In the genomic region with DNA sequence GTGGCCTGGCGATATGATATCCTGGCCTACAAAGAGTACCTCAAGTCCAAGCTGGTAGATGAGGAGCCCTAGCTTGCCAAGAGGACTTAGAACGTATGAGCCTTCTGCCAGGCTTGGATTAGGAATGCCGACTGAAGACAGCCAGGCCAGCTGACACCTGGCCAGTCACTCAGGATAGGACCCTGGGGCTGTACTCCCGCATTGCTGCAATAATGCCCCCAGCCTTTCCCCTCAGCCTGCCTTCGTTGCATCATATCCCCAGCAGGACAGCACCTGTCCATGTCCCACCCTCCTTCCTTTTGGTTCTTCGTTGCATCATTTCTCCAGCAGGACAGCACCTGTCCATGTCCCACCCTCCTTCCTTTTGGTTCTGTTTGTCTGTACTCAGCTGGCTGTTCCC, we compare ENCODE assay signal across 27 mouse cellular contexts. TPM values are rescaled to one million over a fixed set of nuclear protein-coding genes. Genes with fewer than 3 reads are reported as not detected.
DNase-seq lines count a peak whose midpoint lies in the region; ATAC-seq lines count a peak whose summit lies in the region.
"Had no signal": no experiment of that assay in that cellular context is flagged by ENCODE, and none has a peak within 500 bp of the region (broad histone marks: within the 10 kb centered on the region; RNA-seq: fewer than 3 reads in every experiment).

No protein-coding gene starts in this region.

- no peaks in the 10 kb centered on the region for H3K9me3 ChIP-seq in neural tube, embryonic 15.5 days (replicated peaks)
- H3K9me3 ChIP-seq: embryonic facial prominence, embryonic 13.5 days; embryonic facial prominence, embryonic 15.5 days; forebrain, embryonic 13.5 days; forebrain, embryonic 15.5 days; G1E had no signal

- peaks cover 4% of the 10 kb centered on the region; the same call in 1 of the 2 replicates for H3K27me3 ChIP-seq in neural tube, embryonic 15.5 days (replicated peaks)
- H3K27me3 ChIP-seq: CH12.LX; forebrain, embryonic 15.5 days had no signal

- peak overlapping the region; percentile 28; the same call in 1 of the 2 replicates for H3K27ac ChIP-seq in neural tube, embryonic 15.5 days (replicated peaks)
- H3K27ac ChIP-seq: embryonic facial prominence, embryonic 13.5 days; embryonic facial prominence, embryonic 15.5 days; forebrain, embryonic 13.5 days; forebrain, embryonic 15.5 days had no signal

- H3K4me3 ChIP-seq in neural tube, embryonic 15.5 days (replicated peaks): no peak overlapping the region
- H3K4me3 ChIP-seq: embryonic facial prominence, embryonic 13.5 days; embryonic facial prominence, embryonic 15.5 days; erythroblast, embryonic 14.5 days; forebrain, embryonic 13.5 days; forebrain, embryonic 15.5 days had no signal

- H3K9ac ChIP-seq in neural tube, embryonic 15.5 days (replicated peaks): no peak overlapping the region
- H3K9ac ChIP-seq: embryonic facial prominence, embryonic 13.5 days; embryonic facial prominence, embryonic 15.5 days; forebrain, embryonic 13.5 days; forebrain, embryonic 15.5 days; forebrain, postnatal 0 days had no signal

- DNase-seq in cerebellum, postnatal 10 days: peak; percentile 16 to 30
- no peak for DNase-seq in cerebellum, adult 18-20 months
- DNase-seq in neural tube, embryonic 10.5 days (ENCODE audit: extremely low spot score, low spot score): no peak
- DNase-seq in fat pad, adult 2 months (ENCODE audit: extremely low read depth, low read depth, low spot score): peak; percentile 77
- DNase-seq in ovary, postnatal 36 days (ENCODE audit: low spot score): no peak
- DNase-seq in embryo, embryonic 10.5 days (ENCODE audit: low spot score): no peak
- DNase-seq: adrenal gland, adult 8-10 months; adrenal gland, postnatal 14 days; adrenal gland, postnatal 36 days; B cell, adult 2 months; cerebellum, adult 11-12 months; cerebellum, adult 8-10 months; cerebellum, adult 9-11 months; cerebellum, postnatal 25 days; embryo, embryonic 11 days; forebrain, postnatal 0 days had no signal

- no peak for ATAC-seq in neural tube, embryonic 15.5 days (ENCODE audit: low FRiP score)
- ATAC-seq: activated CD4-positive, CD25-positive, alpha-beta regulatory T cell, adult 4 months; CD4-positive, CD25-positive, alpha-beta regulatory T cell, adult 4 months; forebrain, embryonic 13.5 days; forebrain, embryonic 15.5 days; forebrain, postnatal 0 days; Patski had no signal

- peaks cover 18% of the 10 kb centered on the region for H3K4me1 ChIP-seq in neural tube, embryonic 15.5 days

- H3K4me2 ChIP-seq in neural tube, embryonic 15.5 days: no peak overlapping the region
- H3K4me2 ChIP-seq: embryonic facial prominence, embryonic 13.5 days; embryonic facial prominence, embryonic 15.5 days; forebrain, embryonic 13.5 days; forebrain, embryonic 15.5 days had no signal

- H3K36me3 ChIP-seq in neural tube, embryonic 15.5 days: no peaks in the 10 kb centered on the region
- H3K36me3 ChIP-seq: embryonic facial prominence, embryonic 13.5 days; embryonic facial prominence, embryonic 15.5 days; forebrain, embryonic 15.5 days; G1E had no signal

- WGBS in neural tube, embryonic 15.5 days: 92% methylated on average over 6 of the region's 6 CpGs

RNA-seq across cellular contexts. Expression of a gene that starts 41.3 kb away (rescaled TPM):
- 85.8 and 102 TPM in 2 replicates for polyA plus RNA-seq in neural tube, embryonic 15.5 days (2015; fragmentation: Nextera tagmentation; extraction: Ambion mirVana)

Comparison
In these comparisons a context has a peak if more than half of its experiments do, and no peak if none do; other contexts are left out.
1. DNase-seq: peak in cerebellum, postnatal 10 days (2 of 2) and fat pad, adult 2 months (single experiment); none in cerebellum, adult 18-20 months (0 of 2), neural tube, embryonic 10.5 days (single experiment), ovary, postnatal 36 days (single experiment) and embryo, embryonic 10.5 days (single experiment).